Mouse (Mus musculus) right cerebral cortex, postnatal 36 days (tissue): Measurements from ENCODE around the gene Mtch2.

Source experiments
- DNase-seq, 2 experiments: peaks; one replicate each; pipeline ENCODE4 v3.0.0; 2022; ENCODE audit warnings: low spot score in 2 of 2, mixed read lengths in 1 of 2

Gene Mtch2

DNA sequence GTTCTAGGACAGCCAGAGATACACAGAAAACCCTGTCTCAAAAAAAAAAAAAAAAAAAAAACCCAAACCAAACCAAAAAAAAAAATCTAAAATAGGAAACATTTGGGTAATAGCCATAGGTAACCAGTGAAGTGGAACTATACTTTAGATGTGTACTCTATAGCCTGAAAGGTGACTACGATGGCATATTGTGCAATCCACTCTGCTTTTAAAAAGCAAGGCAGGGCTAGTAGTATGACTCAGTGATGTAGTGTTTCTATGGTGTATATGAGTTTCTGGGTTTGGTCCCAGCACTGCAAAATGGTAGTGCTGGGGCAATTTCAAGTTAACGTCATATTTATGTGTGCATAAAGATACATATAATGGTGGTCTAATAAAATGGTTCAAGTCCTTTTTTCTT is 59.8 kb downstream of the Mtch2 start:
- DNase-seq: no peak

DNA sequence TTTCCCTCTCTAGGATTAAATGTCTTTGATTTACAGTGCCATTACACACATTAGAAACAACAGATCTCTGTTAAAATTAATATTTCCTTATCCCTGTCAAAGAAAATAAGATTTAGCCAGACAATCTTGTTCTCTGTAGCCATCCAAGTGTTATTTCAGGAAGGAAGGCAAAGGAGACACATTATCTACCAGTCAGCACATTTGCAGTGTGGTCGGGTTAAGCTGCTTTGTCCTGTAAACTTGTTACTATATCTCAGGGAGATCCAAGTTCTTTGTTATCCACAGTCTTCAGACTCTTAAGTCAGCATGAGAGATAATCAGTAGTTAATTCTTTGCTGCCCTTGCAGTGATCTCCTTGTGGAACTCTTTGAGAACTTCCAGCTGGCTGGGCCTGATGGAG is 63.9 kb downstream of the Mtch2 start:
- DNase-seq: no peak

DNA sequence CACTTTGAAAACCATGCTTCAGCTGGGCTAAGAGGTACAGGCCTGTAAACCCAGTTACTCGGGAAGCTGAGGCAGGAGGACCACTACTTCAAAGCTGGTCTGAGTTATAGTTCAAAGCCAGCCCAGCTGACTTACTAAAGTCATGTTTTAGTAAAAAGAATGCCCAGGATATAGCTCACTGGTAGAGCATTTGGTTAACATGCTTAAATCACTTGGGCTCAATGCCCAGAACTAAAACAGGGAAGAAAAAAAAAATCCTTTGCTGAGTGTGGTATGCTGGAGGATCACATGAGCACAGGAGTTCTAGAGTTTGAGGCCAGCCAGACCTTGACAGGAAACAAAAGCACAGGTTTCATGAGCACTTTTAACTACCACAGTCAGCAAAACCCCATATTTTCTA is 64.7 kb downstream of the Mtch2 start:
- no peak for DNase-seq

DNA sequence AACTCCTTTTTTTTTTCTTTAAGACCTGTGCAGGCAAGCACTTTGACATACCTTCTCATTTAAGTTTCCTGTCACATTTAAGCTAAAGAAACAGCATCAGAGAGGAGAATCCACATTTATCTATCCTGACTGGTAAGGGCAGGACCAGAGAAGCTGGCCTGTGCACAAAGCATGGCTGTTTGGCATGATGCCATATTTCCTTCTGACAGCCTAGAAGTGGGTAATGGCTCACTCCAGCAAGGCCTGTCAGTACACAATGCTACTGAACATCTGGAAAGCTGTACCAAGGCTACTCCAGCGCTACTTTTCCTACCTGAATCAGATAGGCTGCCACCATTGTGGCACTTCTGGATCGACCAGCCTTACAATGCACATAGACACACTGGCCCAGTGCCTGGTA is 66.7 kb downstream of the Mtch2 start:
- no peak for DNase-seq

DNA sequence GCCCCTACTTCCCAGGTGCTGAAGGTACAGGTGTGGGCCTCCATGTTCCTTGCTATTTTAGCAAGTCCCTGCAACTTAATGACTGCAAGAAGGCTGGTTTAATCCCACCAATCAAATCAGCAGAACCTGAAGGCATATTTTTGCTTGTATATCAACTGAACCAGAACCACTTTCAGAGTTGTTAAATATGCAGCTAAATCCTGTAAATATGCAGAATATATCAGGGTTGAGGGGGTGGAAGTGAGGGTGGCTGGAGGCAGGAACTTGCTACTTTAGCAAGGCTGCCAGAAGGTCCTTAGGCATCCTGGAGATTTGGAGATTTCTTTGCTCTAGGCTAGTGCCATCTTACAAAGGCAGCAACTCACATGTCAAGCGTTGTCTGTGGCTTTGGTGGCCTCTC is 68.6 kb downstream of the Mtch2 start:
- no peak for DNase-seq
